ENCODE assay signal across 20 mouse cellular contexts in the genomic region with DNA sequence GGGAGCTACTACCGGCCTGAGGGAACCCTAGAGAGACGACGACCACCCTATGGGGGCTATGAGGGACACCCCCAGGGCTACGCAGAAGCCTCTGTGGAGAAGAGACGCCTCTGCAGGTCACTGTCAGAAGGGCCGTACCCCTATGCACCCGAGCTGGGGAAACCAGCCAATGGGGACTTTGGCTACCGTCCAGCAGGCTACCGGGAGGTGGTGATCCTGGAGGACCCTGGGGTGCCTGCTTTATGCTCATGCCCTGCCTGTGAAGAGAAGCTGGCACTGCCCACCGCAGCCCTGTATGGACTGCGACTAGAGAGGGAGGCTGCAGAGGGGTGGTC. TPM values are rescaled to one million over a fixed set of nuclear protein-coding genes. Genes with fewer than 3 reads are reported as not detected.
DNase-seq lines count a peak whose midpoint lies in the region; TF ChIP-seq lines count a peak whose summit lies in the region.
"Had no signal": no experiment of that assay in that cellular context is flagged by ENCODE, and none has a peak within 500 bp of the region (broad histone marks: within the 10 kb centered on the region; RNA-seq: fewer than 3 reads in every experiment).

No protein-coding gene starts in this region.

- H3K9me3 ChIP-seq in E14TG2a.4 (ENCODE audit: low read length), result no peaks in the 10 kb centered on the region
- H3K9me3 ChIP-seq: forebrain, embryonic 13.5 days; kidney, embryonic 15.5 days; limb, embryonic 13.5 days; lung, embryonic 15.5 days had no signal

- peaks cover 30% of the 10 kb centered on the region for H3K36me3 ChIP-seq in E14TG2a.4 (ENCODE audit: insufficient read depth, low read length)

- H3K27me3 ChIP-seq in E14TG2a.4 (ENCODE audit: insufficient read depth, low read length), result peaks cover 20% of the 10 kb centered on the region
- H3K27me3 ChIP-seq: kidney, embryonic 15.5 days; lung, embryonic 15.5 days had no signal

- peak overlapping the region; percentile 71 for H3K4me3 ChIP-seq in E14TG2a.4 (replicated peaks; ENCODE audit: low read length)
- H3K4me3 ChIP-seq: forebrain, embryonic 13.5 days; kidney, embryonic 15.5 days; limb, embryonic 13.5 days; lung, embryonic 15.5 days; myocyte had no signal

- TF ChIP-seq CTCF in E14TG2a.4 (conservative IDR thresholded peaks at IDR 0.05; ENCODE audit: low read length), result no peak

- DNase-seq in cerebellum, adult 11-12 months, result peak; percentile 42
- no peak for DNase-seq in cerebellum, adult 11 months
- peak; percentile 33 to 45 for DNase-seq in heart, adult 18-20 months
- DNase-seq in heart, postnatal 14 days, result no peak
- DNase-seq in left cerebral cortex, postnatal 4 days, result peak; percentile 33
- DNase-seq in left cerebral cortex, adult 8-10 months (ENCODE audit: low spot score in 2 of 2), result no peak
- no peak for DNase-seq in embryo, embryonic 10 days (ENCODE audit: low spot score)
- DNase-seq: adrenal gland, adult 8-10 months; midbrain, embryonic 14.5 days; right cerebral cortex, postnatal 25 days; thymus, adult 2 months had no signal

- peaks cover 58% of the 10 kb centered on the region for H3K4me1 ChIP-seq in E14TG2a.4 (replicated peaks; ENCODE audit: low read depth, low read length)

- intact Hi-C loops in heart, postnatal 14 days (cut with DNase I), result no loop called here
- intact Hi-C loops in left cerebral cortex, postnatal 4 days (cut with DNase I), result no loop called here

RNA-seq across cellular contexts. Expression of a gene that starts 11.2 kb away (rescaled TPM):
- 100 to 1,000 TPM; 109 to 123 TPM for total RNA-seq in heart, adult 18-20 months (2021)
- total RNA-seq in heart, postnatal 14 days (2021), result 100 to 1,000 TPM; 119 to 121 TPM
- 10 to 100 TPM in 1 of 2 experiments, 1 to 10 TPM in 1; 8.5 to 11.4 TPM for total RNA-seq in left cerebral cortex, postnatal 4 days (2021)
- 10 to 100 TPM; 23.3 to 29.5 (median 24.3) TPM for total RNA-seq in left cerebral cortex, adult 8-10 months (2022)
- total RNA-seq: common myeloid progenitor, adult 5-6 weeks; granulocyte monocyte progenitor cell, adult 5-6 weeks had no signal

RNA-seq across cellular contexts. Expression of a gene that starts 24.6 kb away (rescaled TPM):
- 10 to 100 TPM; 14.4 to 15.3 TPM for total RNA-seq in heart, adult 18-20 months (2021)
- 10 to 100 TPM; 14.0 to 17.5 TPM for total RNA-seq in heart, postnatal 14 days (2021)
- total RNA-seq in left cerebral cortex, postnatal 4 days (2021), result 100 to 1,000 TPM; 115 to 118 TPM
- total RNA-seq in left cerebral cortex, adult 8-10 months (2022), result 100 to 1,000 TPM; 147 to 167 (median 161) TPM

RNA-seq across cellular contexts. Expression of a gene that starts 32.7 kb away (rescaled TPM):
- 10 to 100 TPM; 23.3 to 39.7 TPM for total RNA-seq in heart, adult 18-20 months (2021)
- 10 to 100 TPM; 42.0 to 51.8 TPM for total RNA-seq in heart, postnatal 14 days (2021)
- 1 to 10 TPM; 1.6 to 2.0 TPM for total RNA-seq in left cerebral cortex, postnatal 4 days (2021)
- total RNA-seq in left cerebral cortex, adult 8-10 months (2022), result 10 to 100 TPM; 42.4 to 49.5 (median 45.5) TPM
- total RNA-seq: common myeloid progenitor, adult 5-6 weeks; granulocyte monocyte progenitor cell, adult 5-6 weeks had no signal

RNA-seq across cellular contexts. Expression of a gene that starts 37.9 kb away (rescaled TPM):
- total RNA-seq in heart, adult 18-20 months (2021), result 100 to 1,000 TPM; 151 to 167 TPM
- total RNA-seq in heart, postnatal 14 days (2021), result 100 to 1,000 TPM; 130 to 147 TPM
- 100 to 1,000 TPM; 206 to 211 TPM for total RNA-seq in left cerebral cortex, postnatal 4 days (2021)
- total RNA-seq in left cerebral cortex, adult 8-10 months (2022), result 100 to 1,000 TPM; 191 to 203 (median 200) TPM

RNA-seq across cellular contexts. Expression of a gene that starts 38.9 kb away (rescaled TPM):
- not detected for total RNA-seq in heart, adult 18-20 months (2021)
- under 1 TPM in 1 of 2 experiments, not detected in 1; 0.17 TPM for total RNA-seq in heart, postnatal 14 days (2021)
- total RNA-seq in left cerebral cortex, postnatal 4 days (2021), result not detected
- total RNA-seq in left cerebral cortex, adult 8-10 months (2022), result under 1 TPM in 2 of 4 experiments, not detected in 2; 0.26 to 0.27 TPM
- total RNA-seq: layer of hippocampus, postnatal 10 days had no signal

Comparison
In these comparisons a context has a peak if more than half of its experiments do, and no peak if none do; other contexts are left out.
1. DNase-seq: peak in cerebellum, adult 11-12 months (single experiment), heart, adult 18-20 months (2 of 2) and left cerebral cortex, postnatal 4 days (single experiment); none in cerebellum, adult 11 months (single experiment), heart, postnatal 14 days (0 of 2), left cerebral cortex, adult 8-10 months (0 of 2) and embryo, embryonic 10 days (single experiment).
2. RNA of a gene that starts 32.7 kb away (total RNA-seq): 42.0 to 51.8 TPM in heart, postnatal 14 days, 42.4 to 49.5 TPM in left cerebral cortex, adult 8-10 months and 23.3 to 39.7 TPM in heart, adult 18-20 months; 1.6 to 2.0 TPM in left cerebral cortex, postnatal 4 days; every median in the first group is over 4 times any median in the second.
3. RNA of a gene that starts 24.6 kb away (total RNA-seq): 147 to 167 TPM in left cerebral cortex, adult 8-10 months and 115 to 118 TPM in left cerebral cortex, postnatal 4 days; 14.0 to 17.5 TPM in heart, postnatal 14 days and 14.4 to 15.3 TPM in heart, adult 18-20 months; every median in the first group is over 4 times any median in the second.